Mouse (Mus musculus) liver, embryonic 12.5 days (tissue): ENCODE measurements around the gene Vrk1. TPM values are rescaled to one million over a fixed set of nuclear protein-coding genes. Genes with fewer than 3 reads are reported as not detected.

ENCODE experiments used
- ATAC-seq: fragments of 200-750 bp; cut with Nextera tagmentation; 2 replicates; pipeline ENCODE4 v1.8.0; 2017; ENCODE audit warnings: moderate number of reproducible peaks, mild to moderate bottlenecking, moderate library complexity
- H3K27ac ChIP-seq: fragments of 300-500 bp; sonication (generic); 2 replicates; pipeline ENCODE4 v1.5.1; 2016; ENCODE audit warnings: mild to moderate bottlenecking
- H3K27me3 ChIP-seq: fragments of 300-500 bp; sonication (generic); replicated peaks from 2 replicates; pipeline ENCODE4 v1.6.1; 2016; ENCODE audit warnings: mild to moderate bottlenecking, moderate library complexity
- H3K36me3 ChIP-seq: fragments of 300-500 bp; sonication (generic); 2 replicates; pipeline ENCODE4 v1.6.1; 2016; ENCODE audit warnings: mild to moderate bottlenecking, moderate library complexity
- H3K4me1 ChIP-seq: fragments of 300-500 bp; sonication (generic); 2 replicates; pipeline ENCODE4 v1.6.1; 2016
- H3K4me2 ChIP-seq: fragments of 300-500 bp; sonication (generic); 2 replicates; pipeline ENCODE4 v1.6.1; 2016; ENCODE audit warnings: mild to moderate bottlenecking, moderate library complexity
- H3K4me3 ChIP-seq: fragments of 300-500 bp; sonication (generic); 2 replicates; pipeline ENCODE4 v1.5.1; 2016; ENCODE audit warnings: mild to moderate bottlenecking, moderate library complexity
- H3K9ac ChIP-seq: fragments of 300-500 bp; sonication (generic); 2 replicates; pipeline ENCODE4 v1.6.1; 2016; ENCODE audit warnings: mild to moderate bottlenecking, moderate library complexity
- H3K9me3 ChIP-seq: fragments of 300-500 bp; sonication (generic); replicated peaks from 2 replicates; pipeline ENCODE4 v1.6.1; 2016; ENCODE audit warnings: mild to moderate bottlenecking, moderate library complexity
- WGBS: fragments of 180-500 bp; shearing (Covaris S2); methylation state at CpG from one replicate; pipeline ENCODE4 v1.1.7; 2016; ENCODE audit not compliant: insufficient replicate concordance; 5-methylcytosine and 5-hydroxymethylcytosine counted together
- polyA plus RNA-seq: library from polyadenylated mRNA; unstranded; fragments of >200 nt; fragmentation: Nextera tagmentation; extraction: Ambion mirVana; gene quantifications from 2 replicates; pipeline ENCODE4 v1.2.1, GENCODE M21; 2016

Gene Vrk1
- polyA plus RNA-seq, 1 experiment from 2014 or later = 136 TPM

DNA sequence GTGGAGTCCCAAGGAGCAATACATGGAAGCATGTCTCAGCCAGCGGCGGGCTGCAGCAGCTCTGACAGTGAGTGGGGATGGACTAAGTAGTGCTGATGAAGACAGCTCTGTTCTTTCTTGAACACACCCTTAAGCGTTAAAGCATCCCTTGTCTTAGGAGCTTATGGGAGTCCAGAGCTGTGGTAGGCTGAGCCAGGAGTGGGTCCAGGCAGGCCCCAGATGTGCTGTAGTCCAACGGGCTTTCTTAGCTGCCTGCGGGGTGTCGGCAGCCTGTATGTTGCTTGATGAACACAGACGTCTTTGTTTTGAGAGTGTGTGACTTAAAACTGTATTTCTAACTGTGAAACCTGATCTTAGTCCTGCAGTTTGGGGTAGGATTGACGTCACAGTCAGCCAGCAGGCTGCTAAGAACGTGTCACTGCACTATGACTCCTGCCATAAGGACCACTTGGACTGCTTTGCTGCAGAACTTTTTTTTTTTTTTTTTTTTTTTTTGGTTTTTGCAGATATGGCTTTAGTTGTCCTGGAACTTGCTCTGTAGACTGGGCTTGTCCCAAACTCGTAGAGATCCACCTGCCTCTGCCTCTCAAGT is 61.6 kb downstream of the Vrk1 start:
- H3K27ac ChIP-seq = no peak overlapping the region
- peaks cover 95% of the 10 kb centered on the region for H3K36me3 ChIP-seq
- WGBS = 86% methylated on average over 10 of the region's 10 CpGs
- ATAC-seq = no peak
- no peak overlapping the region for H3K9ac ChIP-seq
- no peak overlapping the region for H3K4me3 ChIP-seq
- H3K27me3 ChIP-seq = no peaks in the 10 kb centered on the region
- no peak overlapping the region for H3K4me2 ChIP-seq
- no peaks in the 10 kb centered on the region for H3K4me1 ChIP-seq
- H3K9me3 ChIP-seq = no peaks in the 10 kb centered on the region

- no peak overlapping the region for H3K9ac ChIP-seq
Measured at GRCm38 (mm10) chr12:106074371-106075155, 64.5 kb downstream of the Vrk1 start.

DNA sequence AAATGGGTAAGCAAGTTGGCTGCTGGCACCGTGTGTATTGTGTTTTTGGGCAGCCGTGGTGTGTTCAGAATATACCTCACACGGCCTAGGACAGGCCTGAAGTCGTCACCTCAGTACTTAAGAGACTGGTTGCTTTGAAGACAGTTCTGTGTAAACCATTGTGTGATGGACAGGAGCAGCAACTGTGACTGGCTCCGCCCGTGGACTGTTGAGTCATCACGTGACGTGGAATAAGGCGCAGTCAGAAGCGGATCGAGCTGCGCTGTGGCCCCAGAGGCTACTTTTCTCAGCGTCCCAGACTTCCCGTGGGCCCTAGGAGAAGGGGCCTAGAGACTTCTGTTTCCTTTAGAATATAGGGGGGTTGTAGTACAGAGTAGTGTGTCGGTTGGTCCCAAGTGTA is 66.1 kb downstream of the Vrk1 start:
- no peak overlapping the region for H3K27ac ChIP-seq
- no peaks in the 10 kb centered on the region for H3K4me1 ChIP-seq
- 87% methylated on average over 15 of the region's 15 CpGs for WGBS
- peaks cover 79% of the 10 kb centered on the region for H3K36me3 ChIP-seq
- H3K9me3 ChIP-seq = no peaks in the 10 kb centered on the region
- no peak for ATAC-seq
- no peak overlapping the region for H3K4me2 ChIP-seq
- H3K4me3 ChIP-seq = no peak overlapping the region
- H3K27me3 ChIP-seq = no peaks in the 10 kb centered on the region
- no peak overlapping the region for H3K9ac ChIP-seq

More at GRCm38 (mm10) chr12:106074371-106075155, 64.5 kb downstream of the Vrk1 start:
- Histone ChIP-seq H3K9me3 (no peaks in the 10 kb centered on the region), H3K4me1 (no peaks in the 10 kb centered on the region), H3K4me3 (no peak overlapping the region), H3K27ac (no peak overlapping the region), H3K27me3 (no peaks in the 10 kb centered on the region), H3K36me3 (peaks cover 93% of the 10 kb centered on the region), H3K4me2 (no peak overlapping the region)
- ATAC-seq = no peak
- 91% methylated on average over 12 of the region's 12 CpGs for WGBS

- no peak for ATAC-seq
- Histone ChIP-seq H3K27me3 (no peaks in the 10 kb centered on the region), H3K4me2 (no peak overlapping the region), H3K4me1 (no peaks in the 10 kb centered on the region), H3K27ac (no peak overlapping the region), H3K9me3 (no peaks in the 10 kb centered on the region), H3K9ac (no peak overlapping the region), H3K36me3 (peaks cover 40% of the 10 kb centered on the region), H3K4me3 (no peak overlapping the region)
- WGBS = 84% methylated on average over 5 of the region's 5 CpGs
Measured at GRCm38 (mm10) chr12:106080511-106080910, 70.5 kb downstream of the Vrk1 start.

DNA sequence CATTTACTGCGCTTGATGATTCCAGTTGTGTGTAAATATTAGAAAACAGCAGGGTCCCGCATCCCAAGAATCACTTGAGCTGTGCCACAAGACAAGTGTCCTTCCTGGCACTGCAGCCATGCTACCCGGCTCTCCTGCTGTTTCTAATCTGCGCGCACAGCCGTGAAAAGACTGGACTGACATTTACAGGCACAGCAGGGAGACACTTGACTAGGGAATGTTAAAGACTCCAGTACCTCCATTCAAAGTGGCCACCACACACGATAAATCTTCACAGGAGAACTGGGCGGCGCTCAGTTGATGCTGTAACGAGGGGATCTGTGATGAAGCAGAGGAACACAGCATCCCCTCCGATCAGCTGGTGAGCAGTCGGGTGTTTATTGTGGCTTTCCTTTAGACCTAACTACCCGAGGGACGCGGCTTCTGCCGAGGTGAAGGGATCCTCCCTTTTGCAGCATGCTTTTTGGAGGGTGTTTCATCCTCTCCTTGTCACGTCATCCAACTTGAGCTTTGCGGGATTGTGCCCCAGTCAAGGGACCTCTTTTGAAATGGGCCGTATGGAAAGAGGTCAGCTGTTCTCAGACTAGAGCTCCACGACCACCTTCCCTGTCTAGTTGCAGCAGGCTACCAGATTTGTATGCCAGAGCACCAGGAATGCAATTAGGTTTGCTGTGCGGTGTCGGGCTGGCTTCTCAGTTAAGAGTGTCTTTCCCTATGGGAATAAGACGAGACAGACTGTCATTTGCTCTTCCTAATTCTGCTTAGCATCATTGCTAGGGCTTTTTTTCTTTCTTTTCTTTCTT is 71.1 kb downstream of the Vrk1 start:
- Histone ChIP-seq H3K9ac (no peak overlapping the region), H3K9me3 (no peaks in the 10 kb centered on the region), H3K36me3 (peaks cover 34% of the 10 kb centered on the region), H3K4me1 (no peaks in the 10 kb centered on the region), H3K4me3 (no peak overlapping the region), H3K4me2 (no peak overlapping the region), H3K27me3 (no peaks in the 10 kb centered on the region), H3K27ac (no peak overlapping the region)
- ATAC-seq = no peak
- 81% methylated on average over 23 of the region's 23 CpGs for WGBS

DNA sequence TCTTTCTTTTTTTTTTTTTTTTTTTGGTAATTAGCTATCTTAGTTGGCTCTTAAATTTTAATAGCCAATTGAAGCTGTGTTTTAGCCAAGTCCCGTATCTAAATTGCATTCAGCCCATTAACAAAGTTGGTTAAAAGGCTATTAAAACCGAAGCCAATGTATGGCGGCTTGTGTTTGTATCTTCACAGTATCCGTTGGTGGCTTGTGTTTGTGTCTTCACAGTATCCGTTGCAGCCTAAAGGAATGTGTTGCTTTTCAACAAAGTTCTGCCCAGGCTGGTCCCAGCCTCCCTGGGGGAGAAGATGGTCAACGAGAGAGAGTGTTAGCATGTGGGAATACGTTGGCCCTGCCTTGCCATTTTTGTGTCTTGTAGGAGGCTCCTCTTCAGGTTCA is 71.7 kb downstream of the Vrk1 start:
- Histone ChIP-seq H3K9ac (no peak overlapping the region), H3K27me3 (no peaks in the 10 kb centered on the region), H3K36me3 (peaks cover 30% of the 10 kb centered on the region), H3K9me3 (no peaks in the 10 kb centered on the region), H3K4me1 (no peaks in the 10 kb centered on the region), H3K27ac (no peak overlapping the region), H3K4me3 (no peak overlapping the region), H3K4me2 (no peak overlapping the region)
- ATAC-seq = no peak
- WGBS = 87% methylated on average over 7 of the region's 7 CpGs

GRCm38 (mm10) chr12:106082191-106082957 is 72.3 kb downstream of the Vrk1 start:
- Histone ChIP-seq H3K27ac (no peak overlapping the region), H3K4me1 (no peaks in the 10 kb centered on the region), H3K9me3 (no peaks in the 10 kb centered on the region), H3K9ac (no peak overlapping the region), H3K36me3 (peaks cover 23% of the 10 kb centered on the region), H3K27me3 (no peaks in the 10 kb centered on the region), H3K4me2 (no peak overlapping the region), H3K4me3 (no peak overlapping the region)
- WGBS = 81% methylated on average over 16 of the region's 16 CpGs
- no peak for ATAC-seq

DNA sequence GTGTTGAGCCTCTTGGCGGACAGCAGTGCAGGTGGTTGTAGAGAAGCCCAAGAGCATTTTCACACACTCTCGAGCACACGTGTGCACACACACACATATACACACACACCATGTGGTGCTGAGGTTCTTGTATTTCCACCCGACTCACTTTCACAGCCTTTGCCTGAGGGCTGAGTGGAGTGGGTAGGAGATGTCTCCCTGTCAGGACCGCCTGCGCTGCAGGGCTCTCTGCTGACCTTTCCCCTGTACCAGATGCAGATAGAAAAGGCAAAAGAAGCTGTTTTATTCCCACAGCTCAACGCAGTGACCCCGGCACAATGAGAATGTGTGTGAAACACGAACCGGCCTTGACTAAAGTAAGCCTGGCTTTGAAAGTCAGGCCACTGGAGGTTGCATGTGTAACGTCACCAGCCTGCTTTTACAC is 72.9 kb downstream of the Vrk1 start:
- Histone ChIP-seq H3K36me3 (peaks cover 17% of the 10 kb centered on the region), H3K27me3 (no peaks in the 10 kb centered on the region), H3K9ac (no peak overlapping the region), H3K27ac (no peak overlapping the region), H3K9me3 (no peaks in the 10 kb centered on the region), H3K4me2 (no peak overlapping the region), H3K4me3 (no peak overlapping the region), H3K4me1 (no peaks in the 10 kb centered on the region)
- 83% methylated on average over 11 of the region's 11 CpGs for WGBS
- ATAC-seq = no peak

DNA sequence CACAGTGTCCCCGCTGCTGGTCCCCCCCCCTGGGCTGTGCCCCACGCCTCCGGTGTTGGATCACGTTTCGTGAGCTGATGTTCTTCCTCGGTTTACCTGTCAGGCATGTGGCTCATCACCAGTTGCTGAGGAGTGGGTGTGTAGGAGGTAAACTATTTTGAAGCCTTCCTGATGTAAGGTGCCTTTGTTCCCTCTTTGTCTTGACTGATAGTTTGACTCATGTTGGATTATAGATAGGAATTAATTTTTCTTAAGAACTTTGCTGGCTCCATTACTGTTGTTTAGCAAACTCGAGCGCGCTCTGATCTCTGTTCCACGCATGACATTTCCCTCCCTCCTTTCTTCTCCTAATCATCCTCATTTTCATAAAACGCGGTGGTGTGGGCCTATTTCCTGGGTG is 74.1 kb downstream of the Vrk1 start:
- no peak overlapping the region for H3K4me3 ChIP-seq
- 89% methylated on average over 12 of the region's 12 CpGs for WGBS
- H3K36me3 ChIP-seq = peaks cover 9% of the 10 kb centered on the region; the same call in 1 of the 2 replicates
- no peak for ATAC-seq
- H3K27ac ChIP-seq = no peak overlapping the region
- H3K9ac ChIP-seq = no peak overlapping the region
- H3K27me3 ChIP-seq = no peaks in the 10 kb centered on the region
- H3K4me1 ChIP-seq = no peaks in the 10 kb centered on the region
- no peaks in the 10 kb centered on the region for H3K9me3 ChIP-seq
- H3K4me2 ChIP-seq = no peak overlapping the region

DNA sequence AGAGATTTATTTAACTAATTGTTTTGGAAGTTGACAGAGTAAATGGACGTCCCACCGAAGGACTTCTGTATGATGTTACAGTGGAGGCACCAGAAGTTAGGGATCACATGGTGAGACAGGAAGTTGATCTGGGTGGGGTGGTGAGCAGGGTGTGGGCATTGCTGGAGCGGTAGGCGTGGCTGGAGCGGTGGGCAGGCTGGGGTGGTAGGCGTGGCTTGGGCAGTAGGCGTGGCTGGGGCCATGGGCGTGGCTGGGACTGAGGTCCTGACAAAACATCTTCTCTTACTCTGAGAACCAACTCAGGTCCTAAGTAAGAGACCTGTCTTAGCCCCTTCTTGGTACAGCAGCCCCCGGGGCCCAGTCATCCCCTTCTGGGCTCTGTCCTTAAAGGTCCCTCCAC is 84.8 kb downstream of the Vrk1 start:
- Histone ChIP-seq H3K36me3 (no peaks in the 10 kb centered on the region), H3K4me1 (no peaks in the 10 kb centered on the region), H3K9me3 (0 out of 2 replicates have a peak, but pooled peaks cover 17% of the 10 kb centered on the region), H3K27ac (no peak overlapping the region), H3K9ac (no peak overlapping the region), H3K27me3 (no peaks in the 10 kb centered on the region), H3K4me3 (no peak overlapping the region), H3K4me2 (no peak overlapping the region)
- ATAC-seq = peak; percentile 49
- WGBS = 68% methylated on average over 9 of the region's 9 CpGs

- H3K4me2 ChIP-seq = no peak overlapping the region
- WGBS = 84% methylated on average over 6 of the region's 6 CpGs
- peaks cover 6% of the 10 kb centered on the region for H3K9me3 ChIP-seq
- no peaks in the 10 kb centered on the region for H3K36me3 ChIP-seq
- no peak overlapping the region for H3K4me3 ChIP-seq
- no peak overlapping the region for H3K9ac ChIP-seq
- no peak overlapping the region for H3K27ac ChIP-seq
- no peaks in the 10 kb centered on the region for H3K27me3 ChIP-seq
- no peaks in the 10 kb centered on the region for H3K4me1 ChIP-seq
- no peak for ATAC-seq
Measured at GRCm38 (mm10) chr12:106102003-106102402, 92.0 kb downstream of the Vrk1 start.
